Mouse (Mus musculus) olfactory bulb, adult 2 months (tissue): ENCODE measurements around the gene Map4k3. TPM values are rescaled to one million over a fixed set of nuclear protein-coding genes. Genes with fewer than 3 reads are reported as not detected.
"Not testable (repeated sequence)": the region's sequence is repeated elsewhere in the genome, so short reads cannot be mapped to it uniquely, and the experiment has no call there.

Source experiments
- H3K27ac ChIP-seq: fragments of 200-500 bp; 2 replicates; pipeline ENCODE4 v1.5.1; 2012; ENCODE audit warnings: low read depth, low read length; ENCODE audit not compliant: insufficient read depth
- H3K4me1 ChIP-seq: fragments of 200-500 bp; 2 replicates; pipeline ENCODE4 v1.6.1; 2012; ENCODE audit warnings: low read length; ENCODE audit not compliant: control insufficient read depth, insufficient read depth
- H3K4me3 ChIP-seq: fragments of 200-500 bp; 2 replicates; pipeline ENCODE4 v1.5.1; 2012; ENCODE audit warnings: mild to moderate bottlenecking, low read depth, low read length, moderate library complexity; ENCODE audit not compliant: insufficient read depth
- CTCF ChIP-seq: fragments of 200-500 bp; IDR thresholded peaks from 2 replicates; pipeline ENCODE4 v1.5.1; 2012; ENCODE audit warnings: low read depth, mild to moderate bottlenecking, low read length, moderate library complexity; ENCODE audit not compliant: insufficient read depth
- POLR2A ChIP-seq: fragments of 200-500 bp; IDR thresholded peaks from 2 replicates; pipeline ENCODE4 v1.6.1; 2012; ENCODE audit warnings: mild to moderate bottlenecking, low read depth, low read length, moderate library complexity; ENCODE audit not compliant: insufficient read depth
- WGBS: fragments of 180-500 bp; shearing (Covaris S2); methylation state at CpG from one replicate; pipeline ENCODE4 v1.1.7; 2018; 5-methylcytosine and 5-hydroxymethylcytosine counted together
- polyA plus RNA-seq: library from polyadenylated mRNA; stranded (reverse); fragments of >200 nt; gene quantifications from 2 replicates; pipeline ENCODE4 v1.2.4, GENCODE M21; 2012; ENCODE audit warnings: low replicate concordance; ENCODE audit not compliant: missing spikeins, insufficient read depth, insufficient read length

The Map4k3 gene
- polyA plus RNA-seq, 1 experiment, result not detected

- no peak for TF ChIP-seq POLR2A
- no peak for TF ChIP-seq CTCF
Measured at GRCm38 (mm10) chr17:80732256-80732655, 4.0 kb upstream of the Map4k3 start.

GRCm38 (mm10) chr17:80730283-80730682 is 2.0 kb upstream of the Map4k3 start:
- H3K27ac ChIP-seq, H3K4me3 ChIP-seq: not testable (repeated sequence)
- H3K4me1 ChIP-seq, result peaks cover 13% of the 10 kb centered on the region
- WGBS, result 95% methylated on average over 6 of the region's 6 CpGs

More at GRCm38 (mm10) chr17:80732256-80732655, 4.0 kb upstream of the Map4k3 start:
- Histone ChIP-seq H3K4me1 (peaks cover 7% of the 10 kb centered on the region; the same call in 1 of the 2 replicates), H3K4me3 (no peak overlapping the region), H3K27ac (no peak overlapping the region)
- WGBS, result 88% methylated on average over 4 of the region's 4 CpGs

- H3K4me1 ChIP-seq, result peaks cover 13% of the 10 kb centered on the region
- TF ChIP-seq POLR2A, result no peak
- no peak for TF ChIP-seq CTCF
- WGBS, result 92% methylated on average over 5 of the region's 5 CpGs
- H3K27ac ChIP-seq, result no peak overlapping the region
- no peak overlapping the region for H3K4me3 ChIP-seq
Measured at GRCm38 (mm10) chr17:80729825-80730224, 1.5 kb upstream of the Map4k3 start.

- peaks cover 17% of the 10 kb centered on the region for H3K4me1 ChIP-seq
- 24% methylated on average over 9 of the region's 9 CpGs for WGBS
- TF ChIP-seq CTCF (no peak), POLR2A (no peak)
- no peak overlapping the region for H3K4me3 ChIP-seq
- H3K27ac ChIP-seq, result no peak overlapping the region
Measured at GRCm38 (mm10) chr17:80729080-80729749, 930 bp upstream of the Map4k3 start.

GRCm38 (mm10) chr17:80727341-80727951 is 839 bp downstream of the Map4k3 start:
- peak overlapping the region; percentile 1 for H3K27ac ChIP-seq
- no peak for TF ChIP-seq CTCF
- TF ChIP-seq POLR2A, result no peak
- under 1% methylated on average over 54 of the region's 54 CpGs for WGBS
- H3K4me3 ChIP-seq, result peak overlapping the region; percentile 78
- H3K4me1 ChIP-seq, result peaks cover 20% of the 10 kb centered on the region

GRCm38 (mm10) chr17:80726821-80727220 is 1.5 kb downstream of the Map4k3 start:
- H3K27ac ChIP-seq, result no peak overlapping the region
- TF ChIP-seq POLR2A (no peak), CTCF (no peak)
- H3K4me3 ChIP-seq, result peak overlapping the region; percentile 40
- 11% methylated on average over 8 of the region's 8 CpGs for WGBS
- peaks cover 20% of the 10 kb centered on the region for H3K4me1 ChIP-seq

GRCm38 (mm10) chr17:80723092-80723491 is 5.2 kb downstream of the Map4k3 start:
- 82% methylated on average over 6 of the region's 6 CpGs for WGBS
- H3K4me1 ChIP-seq, result peaks cover 15% of the 10 kb centered on the region
- no peak overlapping the region for H3K27ac ChIP-seq

GRCm38 (mm10) chr17:80721670-80722069 is 6.6 kb downstream of the Map4k3 start:
- Histone ChIP-seq H3K27ac (no peak overlapping the region), H3K4me3 (no peak overlapping the region), H3K4me1 (peaks cover 16% of the 10 kb centered on the region)
- TF ChIP-seq POLR2A, result no peak
- TF ChIP-seq CTCF, result no peak
- 49% methylated on average over 7 of the region's 7 CpGs for WGBS

More at GRCm38 (mm10) chr17:80723092-80723491, 5.2 kb downstream of the Map4k3 start:
- no peak for TF ChIP-seq POLR2A
- TF ChIP-seq CTCF, result no peak
- H3K4me3 ChIP-seq, result no peak overlapping the region

GRCm38 (mm10) chr17:80719309-80719708 is 9.0 kb downstream of the Map4k3 start:
- H3K4me1 ChIP-seq, result peaks cover 8% of the 10 kb centered on the region
- no peak overlapping the region for H3K4me3 ChIP-seq
- 96% methylated on average over 5 of the region's 5 CpGs for WGBS
- no peak for TF ChIP-seq CTCF
- no peak for TF ChIP-seq POLR2A
- no peak overlapping the region for H3K27ac ChIP-seq
